Mouse (Mus musculus) forebrain, embryonic 15.5 days (tissue): Measurements from ENCODE around the gene Klhl40. TPM values are rescaled to one million over a fixed set of nuclear protein-coding genes. Genes with fewer than 3 reads are reported as not detected.

Experiments
- ATAC-seq: fragments of 200-750 bp; cut with Nextera tagmentation; replicated peaks from 2 replicates; pipeline ENCODE4 v1.8.0; 2017; ENCODE audit warnings: mild to moderate bottlenecking, moderate TSS enrichment, moderate library complexity
- H3K27ac ChIP-seq: fragments of 300-500 bp; sonication (generic); replicated peaks from 2 replicates; pipeline ENCODE4 v1.5.1; 2015; ENCODE audit warnings: mild to moderate bottlenecking, inconsistent platforms
- H3K27me3 ChIP-seq: fragments of 300-500 bp; sonication (generic); 2 replicates; pipeline ENCODE4 v1.6.1; 2015; ENCODE audit warnings: inconsistent platforms
- H3K36me3 ChIP-seq: fragments of 300-500 bp; sonication (generic); 2 replicates; pipeline ENCODE4 v1.6.1; 2015; ENCODE audit warnings: mild to moderate bottlenecking, inconsistent platforms
- H3K4me1 ChIP-seq: fragments of 300-500 bp; sonication (generic); 2 replicates; pipeline ENCODE4 v1.6.1; 2015; ENCODE audit warnings: inconsistent platforms
- H3K4me2 ChIP-seq: fragments of 300-500 bp; sonication (generic); replicated peaks from 2 replicates; pipeline ENCODE4 v1.6.1; 2015; ENCODE audit warnings: mild to moderate bottlenecking, inconsistent platforms
- H3K4me3 ChIP-seq: fragments of 300-500 bp; sonication (generic); 2 replicates; pipeline ENCODE4 v1.5.1; 2015; ENCODE audit warnings: mild to moderate bottlenecking, inconsistent platforms
- H3K9ac ChIP-seq: fragments of 300-500 bp; sonication (generic); replicated peaks from 2 replicates; pipeline ENCODE4 v1.6.1; 2015; ENCODE audit warnings: mild to moderate bottlenecking, inconsistent platforms
- H3K9me3 ChIP-seq: fragments of 300-500 bp; sonication (generic); 2 replicates; pipeline ENCODE4 v1.6.1; 2016; ENCODE audit warnings: inconsistent platforms
- WGBS: fragments of 180-500 bp; shearing (Covaris S2); methylation state at CpG from one replicate; pipeline ENCODE4 v1.1.7; 2015; ENCODE audit warnings: mixed read lengths; 5-methylcytosine and 5-hydroxymethylcytosine counted together
- polyA plus RNA-seq: library from polyadenylated mRNA; unstranded; fragments of >200 nt; fragmentation: Nextera tagmentation; extraction: Ambion mirVana; gene quantifications from 2 replicates; pipeline ENCODE4 v1.2.1, GENCODE M21; 2015

Gene Klhl40
- polyA plus RNA-seq, 1 experiment from 2014 or later, result 0.50 TPM

- Histone ChIP-seq H3K27me3 (no peaks in the 10 kb centered on the region), H3K9me3 (no peaks in the 10 kb centered on the region), H3K9ac (no peak overlapping the region), H3K4me2 (no peak overlapping the region), H3K4me1 (peaks cover 32% of the 10 kb centered on the region), H3K36me3 (no peaks in the 10 kb centered on the region), H3K4me3 (no peak overlapping the region), H3K27ac (peak overlapping the region; percentile 52)
- no peak for ATAC-seq
- 68% methylated on average over 9 of the region's 9 CpGs for WGBS
These were observed 41.8 kb downstream of the Klhl40 start for GRCm38 (mm10) chr9:121819073-121819770.

- no peaks in the 10 kb centered on the region for H3K36me3 ChIP-seq
- no peak overlapping the region for H3K4me2 ChIP-seq
- no peak overlapping the region for H3K4me3 ChIP-seq
- WGBS, result 47% methylated on average over 7 of the region's 7 CpGs
- H3K9me3 ChIP-seq, result no peaks in the 10 kb centered on the region
- no peaks in the 10 kb centered on the region for H3K27me3 ChIP-seq
- H3K9ac ChIP-seq, result no peak overlapping the region
- H3K4me1 ChIP-seq, result peaks cover 32% of the 10 kb centered on the region
- peak overlapping the region; percentile 52 for H3K27ac ChIP-seq
- no peak for ATAC-seq
These were observed 42.5 kb downstream of the Klhl40 start for GRCm38 (mm10) chr9:121819771-121820471.

- Histone ChIP-seq H3K27me3 (no peaks in the 10 kb centered on the region), H3K4me3 (no peak overlapping the region), H3K27ac (no peak overlapping the region), H3K4me1 (peaks cover 32% of the 10 kb centered on the region), H3K9me3 (no peaks in the 10 kb centered on the region), H3K4me2 (no peak overlapping the region), H3K9ac (no peak overlapping the region), H3K36me3 (no peaks in the 10 kb centered on the region)
- 79% methylated on average over 5 of the region's 5 CpGs for WGBS
- ATAC-seq, result no peak
These were observed 43.4 kb downstream of the Klhl40 start for GRCm38 (mm10) chr9:121820765-121821164.

GRCm38 (mm10) chr9:121822585-121822991 is 45.2 kb downstream of the Klhl40 start:
- Histone ChIP-seq H3K9ac (no peak overlapping the region), H3K4me1 (peaks cover 32% of the 10 kb centered on the region), H3K36me3 (no peaks in the 10 kb centered on the region), H3K4me3 (no peak overlapping the region), H3K9me3 (no peaks in the 10 kb centered on the region), H3K4me2 (no peak overlapping the region), H3K27ac (peak overlapping the region; percentile 83), H3K27me3 (no peaks in the 10 kb centered on the region)
- peak; percentile 88 for ATAC-seq
- whole genome bisulfite sequencing, result 44% methylated on average over 6 of the region's 6 CpGs

- no peaks in the 10 kb centered on the region for H3K9me3 ChIP-seq
- peaks cover 32% of the 10 kb centered on the region for H3K4me1 ChIP-seq
- no peak overlapping the region for H3K9ac ChIP-seq
- no peaks in the 10 kb centered on the region for H3K36me3 ChIP-seq
- WGBS, result 48% methylated on average over 1 of the region's 1 CpGs
- no peak overlapping the region for H3K4me2 ChIP-seq
- H3K27ac ChIP-seq, result peak overlapping the region; percentile 83
- no peaks in the 10 kb centered on the region for H3K27me3 ChIP-seq
- ATAC-seq, result no peak
- H3K4me3 ChIP-seq, result no peak overlapping the region
These were observed 45.6 kb downstream of the Klhl40 start for GRCm38 (mm10) chr9:121823051-121823450.

- Histone ChIP-seq H3K4me2 (no peak overlapping the region), H3K9ac (no peak overlapping the region), H3K27me3 (no peaks in the 10 kb centered on the region), H3K36me3 (no peaks in the 10 kb centered on the region), H3K4me3 (no peak overlapping the region), H3K4me1 (peaks cover 32% of the 10 kb centered on the region), H3K9me3 (no peaks in the 10 kb centered on the region), H3K27ac (no peak overlapping the region)
- ATAC-seq, result peak; percentile 18
- WGBS, result 34% methylated on average over 7 of the region's 7 CpGs
These were observed 46.6 kb downstream of the Klhl40 start for GRCm38 (mm10) chr9:121823991-121824390.

- H3K36me3 ChIP-seq, result no peaks in the 10 kb centered on the region
- no peak overlapping the region for H3K4me3 ChIP-seq
- H3K27ac ChIP-seq, result no peak overlapping the region
- no peak overlapping the region for H3K9ac ChIP-seq
- H3K27me3 ChIP-seq, result no peaks in the 10 kb centered on the region
- H3K4me1 ChIP-seq, result peaks cover 24% of the 10 kb centered on the region
- no peak overlapping the region for H3K4me2 ChIP-seq
- ATAC-seq, result no peak
- no peaks in the 10 kb centered on the region for H3K9me3 ChIP-seq
- WGBS, result 93% methylated on average over 3 of the region's 3 CpGs
These were observed 48.9 kb downstream of the Klhl40 start for GRCm38 (mm10) chr9:121826356-121826755.

- Histone ChIP-seq H3K4me2 (no peak overlapping the region), H3K27me3 (no peaks in the 10 kb centered on the region), H3K27ac (no peak overlapping the region), H3K4me1 (peaks cover 13% of the 10 kb centered on the region), H3K9ac (no peak overlapping the region), H3K9me3 (no peaks in the 10 kb centered on the region), H3K36me3 (no peaks in the 10 kb centered on the region), H3K4me3 (no peak overlapping the region)
- 82% methylated on average over 6 of the region's 6 CpGs for WGBS
- ATAC-seq, result no peak
These were observed 50.9 kb downstream of the Klhl40 start for GRCm38 (mm10) chr9:121828314-121828713.

GRCm38 (mm10) chr9:121829270-121829992 is 52.0 kb downstream of the Klhl40 start:
- no peak for ATAC-seq
- WGBS, result 74% methylated on average over 7 of the region's 7 CpGs
- H3K27me3 ChIP-seq, result no peaks in the 10 kb centered on the region
- no peak overlapping the region for H3K4me2 ChIP-seq
- H3K36me3 ChIP-seq, result no peaks in the 10 kb centered on the region
- no peak overlapping the region for H3K9ac ChIP-seq
- H3K9me3 ChIP-seq, result no peaks in the 10 kb centered on the region
- H3K4me3 ChIP-seq, result no peak overlapping the region
- 0 out of 2 replicates have a peak, but pooled peaks cover 5% of the 10 kb centered on the region for H3K4me1 ChIP-seq
- H3K27ac ChIP-seq, result peak overlapping the region; percentile 27; the same call in 1 of the 2 replicates

GRCm38 (mm10) chr9:121830243-121830955 is 53.0 kb downstream of the Klhl40 start:
- Histone ChIP-seq H3K36me3 (no peaks in the 10 kb centered on the region), H3K4me2 (no peak overlapping the region), H3K27me3 (no peaks in the 10 kb centered on the region), H3K9ac (no peak overlapping the region), H3K27ac (no peak overlapping the region), H3K4me3 (no peak overlapping the region), H3K4me1 (0 out of 2 replicates have a peak, but pooled peaks cover 5% of the 10 kb centered on the region), H3K9me3 (no peaks in the 10 kb centered on the region)
- peak; percentile 51; the same call in 1 of the 2 replicates for ATAC-seq
- 83% methylated on average over 6 of the region's 6 CpGs for WGBS

- Histone ChIP-seq H3K27ac (no peak overlapping the region), H3K27me3 (no peaks in the 10 kb centered on the region), H3K9me3 (no peaks in the 10 kb centered on the region), H3K36me3 (no peaks in the 10 kb centered on the region), H3K4me1 (0 out of 2 replicates have a peak, but pooled peaks cover 5% of the 10 kb centered on the region), H3K4me3 (no peak overlapping the region), H3K4me2 (no peak overlapping the region), H3K9ac (no peak overlapping the region)
- 32% methylated on average over 6 of the region's 6 CpGs for WGBS
- ATAC-seq, result peak; percentile 33
These were observed 53.5 kb downstream of the Klhl40 start for GRCm38 (mm10) chr9:121830956-121831293.
